Mouse (Mus musculus): ENCODE measurements around the gene Plxna2.

Plxna2 gene

DNA sequence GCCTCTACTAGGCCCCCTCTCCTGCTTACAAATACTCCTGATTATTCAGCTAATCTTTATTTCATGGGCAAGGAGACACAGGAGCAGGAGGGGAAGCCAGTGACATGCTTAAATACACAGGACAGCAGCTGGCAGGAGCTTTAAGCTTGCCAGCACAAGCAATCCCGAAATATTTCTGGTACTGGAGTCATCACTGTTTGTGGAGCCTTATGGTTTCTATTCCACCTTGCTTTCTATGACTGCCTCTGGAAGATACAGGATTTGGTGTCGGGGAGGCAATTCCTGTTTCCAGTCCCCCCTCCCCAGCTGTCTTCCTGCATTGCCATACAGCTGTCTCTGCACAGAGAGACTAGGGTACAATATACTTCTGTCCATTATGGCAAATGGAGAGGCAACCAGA, 4.7 kb downstream of the Plxna2 start:
- no peak for DNase-seq (ENCODE audit: low spot score in 2 of 2)

- DNase-seq (ENCODE audit: low spot score in 2 of 2): no peak
Measured at GRCm38 (mm10) chr1:194623641-194624040, 5.6 kb downstream of the Plxna2 start.

DNA sequence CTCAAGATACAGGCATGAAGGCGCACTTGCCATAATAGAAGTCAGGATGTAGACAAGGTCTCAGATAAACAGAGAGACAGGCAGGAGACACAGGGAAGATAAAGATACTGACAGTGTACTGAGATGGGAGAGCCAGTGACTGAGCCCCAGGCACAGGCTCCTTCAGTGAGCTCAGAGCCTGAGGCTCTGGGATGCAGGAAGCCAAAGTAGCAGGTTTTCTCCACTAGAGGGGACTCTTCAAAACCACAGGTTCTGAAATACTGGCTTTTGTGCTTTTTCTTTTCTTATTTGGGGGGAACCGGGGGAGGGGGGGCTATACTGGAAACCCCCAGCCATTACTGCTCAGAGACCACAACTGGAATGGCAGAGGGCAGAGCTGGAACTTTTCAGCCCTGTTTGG, 6.4 kb downstream of the Plxna2 start:
- no peak for DNase-seq (ENCODE audit: low spot score in 2 of 2)

DNA sequence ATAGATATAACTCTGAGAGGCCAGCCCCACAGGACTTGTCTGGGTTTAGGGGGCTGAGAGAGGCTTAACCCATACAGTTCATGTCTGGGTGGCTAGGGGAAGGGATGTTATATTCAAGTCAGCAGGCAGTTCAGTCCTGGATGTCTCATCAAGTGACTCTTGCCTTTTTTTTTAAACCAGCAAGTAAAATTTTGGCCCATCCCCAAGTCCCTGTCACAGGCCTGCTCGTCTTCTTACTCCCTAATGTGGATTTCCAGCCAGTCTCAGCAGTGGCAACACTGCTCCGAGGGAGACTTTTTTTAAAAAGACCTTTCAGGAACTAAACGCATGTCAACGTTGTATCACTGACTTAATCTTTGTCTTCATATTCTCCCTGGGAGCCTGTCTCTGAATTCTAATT, 7.0 kb downstream of the Plxna2 start:
- no peak for DNase-seq (ENCODE audit: low spot score in 2 of 2)

DNA sequence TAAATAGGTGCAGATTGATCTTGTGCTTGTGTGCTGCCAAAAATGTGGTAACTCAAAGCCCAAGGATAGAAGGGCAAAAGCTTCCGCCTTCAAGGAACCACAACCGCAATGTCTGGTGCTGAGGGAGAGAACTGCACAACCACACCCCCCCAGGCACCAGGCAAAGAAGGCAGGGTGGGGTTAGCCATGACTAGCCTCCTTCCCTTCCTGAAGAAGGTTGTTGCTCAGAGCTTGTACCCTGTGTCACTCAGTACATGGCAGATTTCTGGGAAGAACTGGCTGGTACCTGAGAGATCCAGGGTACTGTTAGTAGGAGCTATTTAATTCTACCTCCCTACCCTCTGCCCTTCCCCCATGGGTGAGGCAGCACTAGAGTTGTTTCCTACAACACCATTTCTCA, 8.1 kb downstream of the Plxna2 start:
- no peak for DNase-seq (ENCODE audit: low spot score in 2 of 2)

DNA sequence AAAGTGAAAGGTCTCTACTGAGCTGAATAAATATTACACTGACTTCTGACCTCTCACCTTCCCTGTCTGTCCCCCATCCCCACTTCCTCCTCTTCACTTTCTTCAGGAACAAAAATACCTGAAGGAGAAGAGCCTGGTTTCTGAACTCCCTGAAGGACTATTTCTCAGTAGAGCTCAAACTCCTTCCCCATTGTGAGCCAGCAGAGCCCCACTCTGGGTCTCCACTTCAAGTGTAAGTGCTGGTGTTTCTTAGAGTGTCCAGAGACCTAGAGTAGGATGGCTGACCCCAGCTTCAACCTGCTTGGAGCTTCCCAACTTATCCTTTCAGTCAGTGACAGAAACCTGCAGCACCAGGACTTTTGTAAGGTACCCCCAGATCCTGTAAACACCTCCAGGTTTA, 9.3 kb downstream of the Plxna2 start:
- no peak for DNase-seq (ENCODE audit: low spot score in 2 of 2)

- no peak for DNase-seq (ENCODE audit: low spot score in 2 of 2)
Measured at GRCm38 (mm10) chr1:194629135-194629689, 11.2 kb downstream of the Plxna2 start.

GRCm38 (mm10) chr1:194630498-194631056, 12.6 kb downstream of the Plxna2 start:
- no peak for DNase-seq (ENCODE audit: low spot score in 2 of 2)

DNA sequence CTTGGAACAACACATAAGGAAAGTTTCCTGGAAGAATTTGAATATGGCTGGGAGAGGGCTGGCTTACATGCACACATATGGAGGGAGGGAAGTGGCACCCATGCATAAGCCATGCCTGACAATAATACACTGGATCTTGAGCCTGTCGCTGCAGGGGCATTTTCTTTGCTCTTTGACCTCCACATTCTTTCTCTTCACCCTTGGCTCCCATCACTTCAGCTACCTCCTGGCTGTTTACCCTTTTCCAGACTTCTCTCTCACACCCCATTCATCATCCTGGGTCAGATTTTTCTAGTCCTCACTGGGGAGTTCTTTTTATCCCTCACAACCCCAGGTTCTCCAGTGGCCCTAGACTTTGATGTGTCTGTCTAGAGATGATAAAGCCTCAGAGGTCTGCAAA, 13.6 kb downstream of the Plxna2 start:
- no peak for DNase-seq (ENCODE audit: low spot score in 2 of 2)

DNA sequence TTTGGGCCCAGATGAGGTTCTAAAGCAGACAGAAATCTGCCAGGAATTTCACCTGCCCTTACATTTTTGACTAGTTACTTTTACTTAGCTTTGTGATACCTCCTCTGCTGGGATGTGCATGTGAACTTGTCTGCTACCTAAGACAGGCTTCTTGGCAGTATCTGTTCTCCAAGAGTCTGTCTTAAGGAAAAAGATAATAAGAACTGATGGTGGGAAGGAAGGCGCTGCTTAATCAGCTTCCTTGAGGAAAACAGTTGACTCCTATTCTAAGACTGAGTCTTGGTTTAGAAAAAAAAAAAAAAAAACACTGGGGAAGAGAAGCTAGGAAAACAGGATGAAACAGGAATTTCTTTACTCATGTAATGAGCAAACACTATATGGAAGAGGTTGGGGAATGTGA, 14.0 kb downstream of the Plxna2 start:
- no peak for DNase-seq (ENCODE audit: low spot score in 2 of 2)

GRCm38 (mm10) chr1:194635411-194635810, 17.4 kb downstream of the Plxna2 start:
- DNase-seq (ENCODE audit: low spot score in 2 of 2): no peak

- no peak for DNase-seq (ENCODE audit: low spot score in 2 of 2)
Measured at GRCm38 (mm10) chr1:194635942-194636341, 17.9 kb downstream of the Plxna2 start.

GRCm38 (mm10) chr1:194637391-194638304, 19.6 kb downstream of the Plxna2 start:
- no peak for DNase-seq (ENCODE audit: low spot score in 2 of 2)

DNA sequence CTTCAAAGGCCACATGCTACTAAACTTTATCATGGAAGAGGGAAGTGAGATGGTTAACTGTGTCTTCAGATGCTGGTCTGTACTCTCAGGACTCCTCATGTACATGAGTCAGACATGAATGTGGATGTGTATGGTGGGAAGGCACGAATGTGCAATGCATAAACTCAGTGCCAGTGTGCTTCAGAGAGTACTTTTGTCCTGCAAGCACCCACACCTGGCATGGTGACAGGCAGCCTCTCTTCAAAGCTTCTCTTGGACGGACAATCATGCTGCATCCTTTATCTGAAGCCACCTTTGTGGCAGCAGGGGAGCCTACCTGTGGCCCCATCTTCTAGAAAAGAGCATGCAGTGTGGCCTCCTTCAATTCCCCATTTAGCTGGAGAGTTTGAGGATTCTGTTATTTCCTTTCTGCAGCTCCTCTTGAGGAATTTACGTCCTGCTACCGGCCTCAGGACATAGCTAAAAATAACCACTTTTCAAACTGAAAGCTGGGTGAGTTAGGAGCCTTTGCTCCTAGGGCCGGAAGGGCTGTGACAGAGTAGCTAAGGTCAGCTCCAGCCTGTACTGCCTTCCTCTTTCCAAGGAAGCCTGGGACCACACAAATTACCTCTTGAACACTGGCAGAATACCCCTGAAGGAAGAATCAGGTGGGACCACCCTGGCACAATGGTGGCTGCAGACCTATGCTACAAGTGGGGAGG, 23.7 kb downstream of the Plxna2 start:
- DNase-seq (ENCODE audit: low spot score in 2 of 2): no peak

- DNase-seq (ENCODE audit: low spot score in 2 of 2): no peak
Measured at GRCm38 (mm10) chr1:194642302-194642787, 24.3 kb downstream of the Plxna2 start.

- no peak for DNase-seq (ENCODE audit: low spot score in 2 of 2)
Measured at GRCm38 (mm10) chr1:194643930-194644329, 25.9 kb downstream of the Plxna2 start.

DNA sequence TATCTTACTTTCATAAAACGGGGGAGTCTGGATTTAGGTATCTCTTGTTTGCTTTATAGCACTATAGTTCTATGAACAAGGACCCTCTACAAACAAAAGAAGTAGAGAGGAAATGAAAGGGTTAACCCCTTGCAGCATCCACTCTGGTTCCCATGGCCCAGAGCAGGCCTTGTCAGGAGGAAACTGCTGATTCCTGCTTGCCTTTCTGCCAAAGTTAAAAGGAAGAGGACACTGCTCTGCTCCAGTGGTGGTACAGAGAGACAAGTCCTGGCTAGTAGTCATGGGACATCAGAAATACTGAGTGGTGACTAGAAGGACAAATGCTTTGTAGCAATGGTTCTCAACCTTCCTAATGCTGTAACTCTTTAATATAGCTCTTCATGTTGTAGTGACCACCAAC, 27.9 kb downstream of the Plxna2 start:
- DNase-seq (ENCODE audit: low spot score in 2 of 2): no peak

- no peak for DNase-seq (ENCODE audit: low spot score in 2 of 2)
Measured at GRCm38 (mm10) chr1:194650076-194650475, 32.1 kb downstream of the Plxna2 start.

- no peak for DNase-seq (ENCODE audit: low spot score in 2 of 2)
Measured at GRCm38 (mm10) chr1:194650566-194650965, 32.5 kb downstream of the Plxna2 start.

DNA sequence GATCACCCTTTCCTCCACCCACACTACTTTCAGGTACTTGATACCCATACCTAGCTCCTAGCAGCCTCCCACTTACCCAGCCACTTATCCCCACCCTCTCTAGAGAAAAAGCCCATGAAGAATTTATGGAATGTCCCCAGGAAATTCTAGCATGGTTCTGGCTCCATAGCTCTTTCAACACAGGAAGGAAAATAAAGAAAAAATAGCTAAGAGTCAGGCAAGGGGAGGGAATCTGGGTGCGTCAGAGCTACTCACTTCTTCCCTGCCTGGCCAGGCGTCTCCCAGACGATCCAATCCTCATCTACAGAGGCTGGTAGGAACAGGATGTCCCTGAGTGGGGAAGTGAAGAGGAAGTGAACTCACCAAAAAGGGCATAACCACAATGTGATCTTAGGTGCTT, 34.0 kb downstream of the Plxna2 start:
- DNase-seq (ENCODE audit: low spot score in 2 of 2): no peak

- no peak for DNase-seq (ENCODE audit: low spot score in 2 of 2)
Measured at GRCm38 (mm10) chr1:194658459-194659160, 40.6 kb downstream of the Plxna2 start.

All from spleen, postnatal 4 days (tissue).